Mouse (Mus musculus): Measurements from ENCODE around the gene Ctnnbip1.

DNA sequence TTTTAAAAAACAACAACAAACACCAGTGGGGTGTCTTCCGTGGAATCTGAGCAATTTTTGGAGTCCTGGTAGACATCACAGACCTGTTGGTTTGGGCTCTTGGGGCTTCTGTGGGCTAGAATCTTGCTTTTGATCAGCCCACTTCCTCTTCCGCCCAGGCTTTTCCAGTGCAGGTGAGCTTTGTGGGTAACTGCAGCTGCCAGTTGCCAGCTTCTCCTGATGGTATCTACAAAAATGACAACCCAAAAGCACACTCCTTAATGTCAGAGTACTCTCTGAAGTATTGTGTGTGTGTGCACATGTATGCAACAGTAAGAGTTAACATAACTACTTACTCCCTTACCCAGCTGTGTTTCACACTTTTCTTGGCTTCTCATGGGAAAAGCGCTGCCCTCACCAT is 48.5 kb upstream of the Ctnnbip1 start:
- TF ChIP-seq CTCF (IDR thresholded peaks at IDR 0.05; ENCODE audit: low read depth, low read length): no peak
- no peak for TF ChIP-seq POLR2A (IDR thresholded peaks at IDR 0.05; ENCODE audit: insufficient read depth, low read length)
